Mouse (Mus musculus): ENCODE measurements around the gene Plekhm1. TPM values are rescaled to one million over a fixed set of nuclear protein-coding genes. Genes with fewer than 3 reads are reported as not detected.

Plekhm1 gene
- total RNA-seq (2023), result 10 to 100 TPM; 42.6 to 46.1 TPM

DNA sequence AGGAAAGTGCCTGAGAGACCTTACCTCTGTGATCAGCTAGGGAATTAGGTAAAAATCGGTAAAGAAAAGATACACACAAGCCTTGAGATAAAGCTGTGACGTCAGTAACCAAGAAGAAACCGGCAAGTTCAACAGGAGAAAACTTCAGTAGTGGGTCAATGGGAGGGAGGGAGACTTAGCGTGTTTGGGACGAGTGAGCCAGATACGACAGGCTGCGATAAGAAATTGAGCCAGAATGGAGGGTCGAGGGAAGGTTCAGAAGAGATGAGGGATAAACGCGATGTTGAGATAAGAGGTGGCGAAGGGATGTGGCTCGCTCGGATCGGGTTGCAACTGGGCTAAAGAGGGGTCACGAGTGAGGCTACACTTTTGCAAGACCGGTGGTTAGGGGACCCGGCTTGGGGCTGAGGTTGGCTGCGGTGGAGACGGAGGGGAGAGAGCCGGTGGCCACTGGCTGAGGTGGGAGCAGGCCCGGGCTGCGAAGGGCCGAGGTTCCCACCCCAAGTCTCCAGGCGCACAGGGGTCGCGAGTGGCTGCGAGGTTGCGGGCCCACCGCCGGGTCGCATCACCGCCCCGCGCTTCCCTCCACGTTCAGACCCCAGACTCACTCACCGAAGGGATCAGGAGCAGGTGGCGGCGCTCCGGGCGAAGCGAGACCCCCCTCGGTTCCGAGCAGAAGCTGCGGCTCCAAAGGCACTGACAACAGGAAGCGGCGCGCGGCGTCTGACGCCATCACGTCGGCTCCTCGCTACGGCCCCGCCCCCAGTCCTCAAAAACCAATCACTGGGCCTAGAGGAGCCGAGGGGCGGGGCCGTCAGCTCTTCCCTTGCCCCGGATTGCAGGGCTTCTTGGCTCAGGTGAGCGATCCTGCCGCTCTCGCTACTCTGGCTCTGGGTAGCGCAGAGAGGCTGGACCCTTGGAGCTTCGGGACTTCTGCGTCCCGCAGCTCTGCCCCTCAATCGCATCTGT, at the start of gene Plekhm1:
TSS of gene Plekhm1 (minus strand) at position 707 of the 969 bp plus-strand sequence.

DNA sequence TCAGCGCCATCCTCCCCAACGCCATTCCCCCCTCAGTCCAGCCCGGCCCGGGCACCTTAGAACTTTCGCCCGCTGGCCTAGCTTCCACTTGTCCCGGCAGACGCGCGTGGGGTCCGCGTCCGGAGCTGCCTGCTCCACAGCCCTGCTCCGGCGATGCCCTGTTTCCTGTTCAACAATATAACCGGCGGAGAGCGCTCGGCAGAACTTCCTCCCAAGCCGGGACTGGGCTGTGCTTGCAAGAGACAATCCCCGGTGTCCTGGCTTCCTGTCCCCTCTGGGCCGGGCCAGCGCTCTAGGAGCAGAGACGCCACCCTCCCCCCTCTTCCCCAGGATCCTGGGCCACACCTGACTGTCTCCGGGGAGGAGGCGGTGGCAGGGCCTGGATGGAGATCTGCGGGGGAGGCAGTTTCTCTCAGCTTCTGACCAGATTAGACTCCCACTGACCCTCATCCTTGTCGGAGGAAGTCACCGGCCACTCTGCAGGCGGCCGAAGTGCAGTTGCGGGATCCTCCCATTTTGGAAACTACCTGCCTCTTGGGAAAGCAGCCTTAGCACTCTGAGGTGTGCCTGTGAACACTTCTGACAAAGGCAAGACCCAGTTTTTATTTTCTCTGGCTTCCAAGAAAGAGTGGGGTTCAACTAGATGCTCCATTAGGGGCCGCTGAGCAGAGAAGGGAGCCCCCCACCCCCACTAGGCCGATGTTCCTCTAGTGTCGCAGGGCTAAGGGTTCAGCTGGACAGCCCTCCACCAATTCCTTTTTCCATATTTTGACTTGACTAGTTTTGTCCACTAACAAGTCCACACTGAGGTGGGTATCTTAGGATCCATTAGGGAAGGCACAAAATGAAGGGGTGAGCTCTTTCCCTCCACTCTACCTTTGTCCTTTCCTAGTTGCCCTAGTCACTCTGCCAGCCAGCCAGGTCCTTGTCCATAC, 49.0 kb downstream of the Plekhm1 start, which contains the start of gene Arhgap27:
TSS of gene Arhgap27 (minus strand) at position 479 of the 935 bp plus-strand sequence.

Other genes with a start within 250 kb of the Plekhm1 start
- 100 to 1,000 TPM; 465 to 579 TPM for gene Fmnl1, start 241.6 kb downstream of the Plekhm1 start, total RNA-seq (2023)
- gene 1700023F06Rik, start 204.1 kb downstream of the Plekhm1 start, total RNA-seq (2023), result not detected
- gene Spata32, start 194.3 kb downstream of the Plekhm1 start, total RNA-seq (2023), result not detected
- 10 to 100 TPM; 27.9 to 35.2 TPM for gene Map3k14, start 145.2 kb downstream of the Plekhm1 start, total RNA-seq (2023)
- gene Arhgap27, start 49.0 kb downstream of the Plekhm1 start, total RNA-seq (2023), result 10 to 100 TPM; 57.0 to 60.2 TPM
- not detected for gene Lrrc37a, start 91.9 kb upstream of the Plekhm1 start, total RNA-seq (2023)
- gene Gm884, start 208.5 kb upstream of the Plekhm1 start, total RNA-seq (2023), result not detected
- not detected for gene Lyzl6, start 226.2 kb upstream of the Plekhm1 start, total RNA-seq (2023)
- gene Rprml, start 236.9 kb upstream of the Plekhm1 start, total RNA-seq (2023), result not detected